ENCODE assay signal across 13 mouse cellular contexts in genomic region chr1:54905632-54906031, GRCm38 (mm10). TPM values are rescaled to one million over a fixed set of nuclear protein-coding genes. Genes with fewer than 3 reads are reported as not detected.
DNase-seq lines count a peak whose midpoint lies in the region; ATAC-seq and TF ChIP-seq lines count a peak whose summit lies in the region.
"Had no signal": no experiment of that assay in that cellular context is flagged by ENCODE, and none has a peak within 500 bp of the region (broad histone marks: within the 10 kb centered on the region; RNA-seq: fewer than 3 reads in every experiment).

No protein-coding gene starts in this region.

- TF ChIP-seq CTCF in heart, postnatal 0 days (IDR thresholded peaks at IDR 0.05; ENCODE audit: low read depth) = no peak
- TF ChIP-seq CTCF in lung, postnatal 0 days (IDR thresholded peaks at IDR 0.05) = no peak

- no peaks in the 10 kb centered on the region for H3K9me3 ChIP-seq in heart, postnatal 0 days (replicated peaks; ENCODE audit: control insufficient read depth, low read length)
- no peaks in the 10 kb centered on the region; the same call in 1 of the 2 replicates for H3K9me3 ChIP-seq in embryonic facial prominence, embryonic 12.5 days
- H3K9me3 ChIP-seq in embryonic facial prominence, embryonic 15.5 days (replicated peaks) = no peaks in the 10 kb centered on the region
- H3K9me3 ChIP-seq in lung, postnatal 0 days (ENCODE audit: low read length) = no peaks in the 10 kb centered on the region
- H3K9me3 ChIP-seq: forebrain, embryonic 15.5 days; liver, embryonic 13.5 days had no signal

- H3K27me3 ChIP-seq in heart, postnatal 0 days (ENCODE audit: control insufficient read depth, insufficient read depth, low read length) = no peaks in the 10 kb centered on the region
- no peaks in the 10 kb centered on the region for H3K27me3 ChIP-seq in embryonic facial prominence, embryonic 12.5 days
- H3K27me3 ChIP-seq in embryonic facial prominence, embryonic 15.5 days = no peaks in the 10 kb centered on the region
- no peaks in the 10 kb centered on the region for H3K27me3 ChIP-seq in lung, postnatal 0 days (replicated peaks; ENCODE audit: insufficient read depth, low read length)
- H3K27me3 ChIP-seq: forebrain, embryonic 15.5 days; liver, embryonic 13.5 days had no signal

- WGBS in heart, postnatal 0 days = 25% methylated on average over 7 of the region's 7 CpGs
- 54% methylated on average over 7 of the region's 7 CpGs for WGBS in embryonic facial prominence, embryonic 12.5 days
- WGBS in embryonic facial prominence, embryonic 15.5 days = 60% methylated on average over 7 of the region's 7 CpGs
- WGBS in lung, postnatal 0 days = 26% methylated on average over 7 of the region's 7 CpGs

- no peak for ATAC-seq in heart, postnatal 0 days (ENCODE audit: insufficient read depth, low read depth)
- no peak for ATAC-seq in embryonic facial prominence, embryonic 12.5 days (ENCODE audit: insufficient number of reproducible peaks, insufficient read depth, low FRiP score, low TSS enrichment)
- no peak for ATAC-seq in embryonic facial prominence, embryonic 15.5 days (ENCODE audit: insufficient number of reproducible peaks, low FRiP score, low TSS enrichment, low read depth)
- peak; percentile 76 for ATAC-seq in lung, postnatal 0 days

- H3K9ac ChIP-seq in heart, postnatal 0 days (replicated peaks; ENCODE audit: low read depth, low read length) = peak overlapping the region; percentile 35; the same call in 1 of the 2 replicates
- H3K9ac ChIP-seq in embryonic facial prominence, embryonic 12.5 days = no peak overlapping the region; the same call in 1 of the 2 replicates
- H3K9ac ChIP-seq in embryonic facial prominence, embryonic 15.5 days = no peak overlapping the region
- H3K9ac ChIP-seq in lung, postnatal 0 days (replicated peaks; ENCODE audit: low read depth) = no peak overlapping the region
- H3K9ac ChIP-seq: forebrain, embryonic 15.5 days; liver, embryonic 13.5 days had no signal

- no peak for TF ChIP-seq EP300 in heart, postnatal 0 days (IDR thresholded peaks at IDR 0.05; ENCODE audit: low read depth)
- no peak for TF ChIP-seq EP300 in lung, postnatal 0 days (IDR thresholded peaks at IDR 0.05)

- H3K36me3 ChIP-seq in heart, postnatal 0 days (replicated peaks; ENCODE audit: control insufficient read depth, insufficient read depth, low read length) = no peaks in the 10 kb centered on the region
- no peaks in the 10 kb centered on the region for H3K36me3 ChIP-seq in embryonic facial prominence, embryonic 12.5 days
- H3K36me3 ChIP-seq in embryonic facial prominence, embryonic 15.5 days = no peaks in the 10 kb centered on the region
- H3K36me3 ChIP-seq in lung, postnatal 0 days (ENCODE audit: insufficient read depth, low read length) = no peaks in the 10 kb centered on the region
- H3K36me3 ChIP-seq: forebrain, embryonic 15.5 days; liver, embryonic 13.5 days had no signal

- H3K27ac ChIP-seq in heart, postnatal 0 days (ENCODE audit: low read depth) = no peak overlapping the region
- H3K27ac ChIP-seq in embryonic facial prominence, embryonic 12.5 days = peak overlapping the region; percentile 96
- peak overlapping the region; percentile 88; the same call in 1 of the 2 replicates for H3K27ac ChIP-seq in embryonic facial prominence, embryonic 15.5 days (replicated peaks)
- H3K27ac ChIP-seq in lung, postnatal 0 days (ENCODE audit: low read length) = no peak overlapping the region
- H3K27ac ChIP-seq: forebrain, embryonic 15.5 days; layer of hippocampus, adult 2 months; liver, embryonic 13.5 days had no signal

- no peak overlapping the region for H3K4me3 ChIP-seq in heart, postnatal 0 days (ENCODE audit: low read depth, low read length)
- H3K4me3 ChIP-seq in embryonic facial prominence, embryonic 12.5 days = no peak overlapping the region
- H3K4me3 ChIP-seq in embryonic facial prominence, embryonic 15.5 days (replicated peaks) = no peak overlapping the region
- H3K4me3 ChIP-seq in lung, postnatal 0 days (ENCODE audit: low read depth, low read length) = no peak overlapping the region
- H3K4me3 ChIP-seq: forebrain, embryonic 15.5 days; layer of hippocampus, adult 2 months; liver, embryonic 13.5 days had no signal

- DNase-seq in heart, postnatal 0 days (ENCODE audit: low spot score) = no peak
- no peak for DNase-seq in heart, postnatal 25 days (ENCODE audit: low spot score)
- DNase-seq in lung, postnatal 0 days (ENCODE audit: low spot score) = peak; percentile 66
- no peak for DNase-seq in left cerebral cortex, adult 18-20 months (ENCODE audit: low spot score in 2 of 2)
- no peak for DNase-seq in adrenal gland, adult 18-20 months (ENCODE audit: low spot score in 2 of 2)
- DNase-seq: adrenal gland, postnatal 36 days; heart, postnatal 4 days; kidney, adult 8-10 months; liver, embryonic 13.5 days had no signal

- intact Hi-C loops in heart, postnatal 25 days (cut with DNase I) = no loop called here

- H3K4me1 ChIP-seq in heart, postnatal 0 days (ENCODE audit: control insufficient read depth, insufficient read depth) = peaks cover 22% of the 10 kb centered on the region
- H3K4me1 ChIP-seq in embryonic facial prominence, embryonic 12.5 days = peaks cover 53% of the 10 kb centered on the region
- peaks cover 49% of the 10 kb centered on the region for H3K4me1 ChIP-seq in embryonic facial prominence, embryonic 15.5 days
- peaks cover 22% of the 10 kb centered on the region for H3K4me1 ChIP-seq in lung, postnatal 0 days (ENCODE audit: insufficient read depth, low read depth, low read length)

- peak overlapping the region; percentile 30; the same call in 1 of the 2 replicates for H3K4me2 ChIP-seq in heart, postnatal 0 days (ENCODE audit: low read depth, low read length)
- peak overlapping the region; percentile 46 for H3K4me2 ChIP-seq in embryonic facial prominence, embryonic 12.5 days (replicated peaks)
- H3K4me2 ChIP-seq in embryonic facial prominence, embryonic 15.5 days (replicated peaks) = no peak overlapping the region
- H3K4me2 ChIP-seq in lung, postnatal 0 days (replicated peaks; ENCODE audit: low read depth, low read length) = no peak overlapping the region
- H3K4me2 ChIP-seq: forebrain, embryonic 15.5 days; liver, embryonic 13.5 days had no signal

RNA-seq across cellular contexts. Expression of gene Ankrd44, which starts 20.6 kb away (rescaled TPM):
- 9.6 and 14.6 TPM in 2 replicates for total RNA-seq in heart, postnatal 0 days (2014; rRNA removed; ENCODE audit: low replicate concordance)
- polyA plus RNA-seq in heart, postnatal 0 days (2015; fragmentation: Nextera tagmentation; extraction: Ambion mirVana) = 3.3 and 3.8 TPM in 2 replicates
- 10 to 100 TPM; 12.1 to 12.8 TPM for total RNA-seq in heart, postnatal 25 days (2021)
- polyA plus RNA-seq in embryonic facial prominence, embryonic 12.5 days (2016; fragmentation: Nextera tagmentation; extraction: Ambion mirVana) = 27.0 and 30.8 TPM in 2 replicates
- polyA plus RNA-seq in embryonic facial prominence, embryonic 15.5 days (2015; fragmentation: Nextera tagmentation; extraction: Ambion mirVana) = 22.9 and 23.1 TPM in 2 replicates
- 16.5 and 17.8 TPM in 2 replicates for polyA plus RNA-seq in lung, postnatal 0 days (2015; fragmentation: Nextera tagmentation; extraction: Ambion mirVana)
- total RNA-seq in left cerebral cortex, adult 18-20 months (2021) = 10 to 100 TPM; 21.9 to 23.0 TPM
- total RNA-seq in adrenal gland, adult 18-20 months (2021) = 10 to 100 TPM; 15.5 to 19.9 TPM

Comparison
In these comparisons a context has a peak if more than half of its experiments do, and no peak if none do; other contexts are left out.
1. H3K4me2 ChIP-seq: peak in heart, postnatal 0 days (single experiment) and embryonic facial prominence, embryonic 12.5 days (single experiment); none in embryonic facial prominence, embryonic 15.5 days (single experiment) and lung, postnatal 0 days (single experiment).
2. H3K27ac ChIP-seq: peak in embryonic facial prominence, embryonic 12.5 days (single experiment) and embryonic facial prominence, embryonic 15.5 days (single experiment); none in heart, postnatal 0 days (single experiment) and lung, postnatal 0 days (single experiment).